Mouse (Mus musculus) retina, postnatal 7 days (tissue): ENCODE data around the gene Ptcra.
"Not testable (repeated sequence)": the region's sequence is repeated elsewhere in the genome, so short reads cannot be mapped to it uniquely, and the experiment has no call there.

Experiments used
- DNase-seq: peaks from one replicate; pipeline ENCODE4 v3.0.0-alpha.2; 2012; ENCODE audit warnings: low read depth, low spot score

The Ptcra gene

DNA sequence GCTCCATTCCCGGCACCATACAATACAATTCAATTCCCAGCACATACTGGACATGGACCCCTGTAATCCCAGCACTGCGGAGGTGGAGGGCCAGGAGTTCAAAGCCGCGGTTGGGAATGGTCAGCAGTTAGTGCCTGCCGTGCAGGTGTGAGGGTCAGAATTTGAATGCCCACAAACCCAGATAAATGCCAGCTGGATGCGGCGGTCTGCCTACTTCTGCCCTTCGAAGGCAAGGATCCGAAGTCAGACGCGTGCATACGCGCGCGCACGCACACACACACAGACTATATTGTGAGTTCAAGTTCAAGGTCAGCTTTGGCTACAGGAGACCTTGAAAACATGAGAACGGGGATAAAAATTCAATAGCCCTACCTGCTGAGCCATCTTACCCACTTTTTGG lies 8.1 kb upstream of the Ptcra start:
- DNase-seq: no peak

- DNase-seq: no peak
Measured at GRCm38 (mm10) chr17:46771025-46771424, 7.5 kb upstream of the Ptcra start.

- no peak for DNase-seq
Measured at GRCm38 (mm10) chr17:46770546-46770945, 7.0 kb upstream of the Ptcra start.

DNA sequence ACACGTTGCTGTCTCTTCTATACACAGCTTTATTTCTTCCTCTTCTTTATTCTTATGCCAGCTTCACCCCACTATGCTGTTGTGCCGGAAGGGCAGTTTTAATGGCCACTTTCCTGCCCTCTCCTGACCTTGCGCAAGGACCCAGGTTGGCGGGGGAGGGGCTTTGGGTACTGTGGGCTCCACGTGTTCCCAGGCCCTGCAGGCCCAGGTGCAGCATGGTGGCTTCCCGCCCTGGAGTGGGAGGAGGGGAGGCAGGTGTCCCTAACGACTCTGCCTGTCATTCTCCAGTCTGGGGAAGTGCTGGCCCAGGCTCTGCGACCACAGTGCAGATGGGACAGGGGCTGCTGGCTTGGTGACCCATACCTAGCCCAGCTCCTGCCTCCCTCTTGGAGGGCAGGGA lies 4.4 kb upstream of the Ptcra start:
- DNase-seq: no peak

GRCm38 (mm10) chr17:46764916-46765315 lies 1.4 kb upstream of the Ptcra start:
- not testable (repeated sequence) for DNase-seq

- DNase-seq: no peak
Measured at GRCm38 (mm10) chr17:46758753-46759152, 4.8 kb downstream of the Ptcra start.

GRCm38 (mm10) chr17:46751794-46752556 lies 11.5 kb downstream of the Ptcra start, which contains the start of gene Cnpy3:
Gene Cnpy3, minus strand, starts transcription at chr17:46752214.
- peak; percentile 95 for DNase-seq

GRCm38 (mm10) chr17:46751056-46751793 lies 12.3 kb downstream of the Ptcra start:
- no peak for DNase-seq

- no peak for DNase-seq
Measured at GRCm38 (mm10) chr17:46750580-46750979, 12.9 kb downstream of the Ptcra start.

- no peak for DNase-seq
Measured at GRCm38 (mm10) chr17:46749282-46749681, 14.2 kb downstream of the Ptcra start.

GRCm38 (mm10) chr17:46747806-46748205 lies 15.7 kb downstream of the Ptcra start:
- DNase-seq: no peak

- DNase-seq: no peak
Measured at GRCm38 (mm10) chr17:46747234-46747633, 16.3 kb downstream of the Ptcra start.

DNA sequence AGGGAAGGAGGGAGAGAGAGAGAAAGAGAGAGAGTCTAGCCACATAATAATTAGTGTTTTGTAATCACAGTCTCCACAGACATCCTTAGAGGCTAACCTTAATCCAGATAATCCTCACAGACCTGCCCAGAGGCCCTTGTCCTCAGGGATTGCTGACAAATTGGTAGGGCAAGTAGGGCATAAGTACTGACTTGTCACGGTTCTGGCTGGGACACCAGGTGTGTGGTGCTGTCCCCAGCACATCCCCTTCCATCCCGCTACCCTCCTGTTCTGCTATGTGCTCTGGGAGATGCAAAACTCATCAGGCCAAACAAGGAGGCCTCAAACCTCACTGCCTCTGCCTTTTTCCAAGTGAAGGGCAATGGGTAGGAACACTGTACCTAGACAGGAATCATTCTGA lies 18.0 kb downstream of the Ptcra start:
- no peak for DNase-seq

DNA sequence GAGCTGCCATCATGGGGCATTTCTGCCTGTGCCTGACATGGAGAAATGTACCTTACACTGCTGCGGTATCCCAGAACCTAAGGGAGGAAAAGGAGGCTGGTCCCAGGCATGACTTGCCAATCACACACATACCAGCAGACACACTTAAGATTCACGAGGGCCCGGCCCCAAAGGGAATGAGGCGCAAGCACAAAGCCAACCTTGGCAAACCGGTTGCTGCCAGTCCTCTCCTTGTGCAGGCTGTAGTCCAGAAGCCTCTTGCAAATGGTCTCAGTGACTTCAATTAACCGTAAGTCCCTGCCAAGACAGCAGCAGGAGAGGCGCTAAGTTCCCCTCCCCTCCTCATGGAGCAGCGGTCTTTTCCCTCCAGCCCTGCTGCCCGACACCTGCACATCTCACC lies 20.5 kb downstream of the Ptcra start:
- no peak for DNase-seq

DNA sequence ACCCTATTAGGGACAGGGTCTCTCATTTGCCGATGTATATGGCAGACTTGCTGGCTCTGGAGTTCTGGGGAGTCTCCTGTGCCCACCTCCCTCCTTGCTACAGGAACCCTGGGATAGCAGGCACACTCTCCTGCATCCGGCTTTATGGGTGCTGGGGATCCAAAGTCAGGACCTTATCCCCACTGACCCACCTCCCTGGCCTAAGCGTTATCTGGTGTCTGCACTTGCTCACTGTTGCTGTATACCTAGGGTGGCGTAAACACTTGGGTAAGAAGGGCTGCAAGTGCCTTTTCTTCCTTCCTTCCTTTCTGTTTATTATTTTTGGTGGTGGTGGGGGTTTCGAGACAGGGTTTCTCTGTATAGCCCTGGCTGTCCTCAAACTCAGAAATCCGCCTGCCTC lies 22.2 kb downstream of the Ptcra start:
- DNase-seq: no peak

- no peak for DNase-seq
Measured at GRCm38 (mm10) chr17:46736160-46736559, 27.4 kb downstream of the Ptcra start.

- DNase-seq: no peak
Measured at GRCm38 (mm10) chr17:46735287-46735686, 28.2 kb downstream of the Ptcra start.

DNA sequence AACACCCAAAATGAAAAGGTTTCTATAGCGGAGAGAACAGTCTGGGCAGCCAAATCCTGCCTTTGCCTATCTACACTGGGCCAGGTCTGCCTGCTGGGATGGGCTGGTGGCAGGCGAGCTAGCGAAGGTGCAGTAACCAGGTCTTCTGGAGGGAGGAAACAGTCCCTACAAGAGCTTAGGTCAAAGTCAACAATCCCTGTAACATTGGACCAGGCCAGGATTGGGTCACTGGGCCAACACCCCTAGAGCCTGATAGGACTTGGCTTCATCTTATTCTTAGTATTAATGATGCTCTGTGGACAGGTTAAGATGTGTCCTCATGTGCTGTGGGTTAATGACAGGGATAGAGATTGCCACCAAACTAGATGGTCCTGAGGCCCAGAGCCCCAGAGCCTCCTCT lies 29.5 kb downstream of the Ptcra start:
- no peak for DNase-seq

- no peak for DNase-seq
Measured at GRCm38 (mm10) chr17:46728904-46729318, 34.6 kb downstream of the Ptcra start, which contains the start of gene Gnmt. Gene Gnmt, minus strand, starts transcription at chr17:46729168.

GRCm38 (mm10) chr17:46728496-46728895 lies 35.0 kb downstream of the Ptcra start:
- DNase-seq: no peak

- DNase-seq: no peak
Measured at GRCm38 (mm10) chr17:46728021-46728420, 35.5 kb downstream of the Ptcra start.

DNA sequence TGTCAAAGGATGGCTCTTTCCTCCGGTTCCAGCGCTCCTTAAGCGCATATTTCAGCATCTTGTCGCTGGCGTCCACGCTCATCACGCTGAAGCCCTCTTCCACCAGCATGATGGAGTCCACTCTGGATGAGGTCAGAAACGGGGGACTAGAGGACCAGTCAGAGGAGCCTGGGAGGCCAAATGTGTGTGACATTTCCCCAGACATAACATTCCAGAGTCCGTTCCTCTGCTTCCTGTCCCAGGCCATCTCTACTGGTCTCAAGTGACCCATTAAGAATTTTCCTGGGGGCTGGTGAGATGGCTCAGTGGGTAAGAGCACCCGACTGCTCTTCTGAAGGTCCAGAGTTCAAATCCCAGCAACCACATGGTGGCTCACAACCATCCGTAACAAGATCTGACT lies 36.2 kb downstream of the Ptcra start:
- no peak for DNase-seq
